Mouse (Mus musculus): ENCODE results near the gene Sacs. TPM values are rescaled to one million over a fixed set of nuclear protein-coding genes. Genes with fewer than 3 reads are reported as not detected.

Sacs gene
- polyA plus RNA-seq, 1 experiment from 2014 or later = 2.3 TPM

DNA sequence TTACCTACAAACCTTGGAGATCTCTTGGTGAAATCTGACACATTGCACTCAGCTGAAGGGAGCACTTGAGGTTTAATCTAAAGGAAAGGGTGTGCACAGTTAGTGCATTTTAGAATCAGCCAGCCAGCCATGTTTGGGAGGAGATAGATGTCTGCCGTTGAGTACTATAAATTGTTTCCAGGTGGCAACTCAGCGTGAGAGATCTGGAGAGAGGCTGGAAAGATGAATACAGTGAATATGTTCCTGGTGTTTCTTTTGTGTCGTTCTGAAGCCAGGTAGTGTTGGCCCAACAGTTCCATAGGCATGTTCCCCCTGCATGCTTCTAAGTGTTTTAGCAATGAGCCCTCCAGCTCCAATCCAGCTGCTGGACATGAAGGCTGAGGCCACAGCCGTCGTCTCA lies 82.9 kb downstream of the Sacs start:
- no peak overlapping the region for H3K4me2 ChIP-seq
- no peak overlapping the region for H3K4me3 ChIP-seq
- 81% methylated on average over 5 of the region's 5 CpGs for WGBS
- no peaks in the 10 kb centered on the region for H3K36me3 ChIP-seq
- H3K4me1 ChIP-seq = no peaks in the 10 kb centered on the region
- H3K27ac ChIP-seq = no peak overlapping the region
- no peaks in the 10 kb centered on the region for H3K9me3 ChIP-seq
- no peak for ATAC-seq (ENCODE audit: borderline replicate concordance, extremely low read depth, low FRiP score, low TSS enrichment)
- H3K9ac ChIP-seq = no peak overlapping the region
- H3K27me3 ChIP-seq = no peaks in the 10 kb centered on the region

DNA sequence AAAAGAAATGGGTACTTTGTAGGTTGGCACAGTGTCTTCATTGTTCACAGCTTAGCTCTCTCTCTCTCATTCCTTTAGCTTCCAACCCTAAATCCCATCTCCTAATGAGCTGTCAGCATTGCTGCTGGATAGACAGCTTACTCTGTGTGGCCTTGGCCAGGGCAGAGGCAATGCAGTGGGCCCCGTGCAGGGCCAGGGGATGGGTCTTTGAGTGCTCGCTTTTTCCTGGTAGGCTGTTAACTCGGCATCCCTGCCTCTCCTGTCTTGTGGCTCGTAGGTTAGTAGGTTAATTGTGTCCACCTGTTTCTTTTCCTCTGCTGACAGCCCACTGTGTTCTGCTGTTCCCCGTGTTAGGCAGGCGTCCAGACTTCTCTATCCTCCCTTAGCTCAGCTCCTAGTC lies 84.2 kb downstream of the Sacs start:
- no peak for ATAC-seq (ENCODE audit: borderline replicate concordance, extremely low read depth, low FRiP score, low TSS enrichment)

DNA sequence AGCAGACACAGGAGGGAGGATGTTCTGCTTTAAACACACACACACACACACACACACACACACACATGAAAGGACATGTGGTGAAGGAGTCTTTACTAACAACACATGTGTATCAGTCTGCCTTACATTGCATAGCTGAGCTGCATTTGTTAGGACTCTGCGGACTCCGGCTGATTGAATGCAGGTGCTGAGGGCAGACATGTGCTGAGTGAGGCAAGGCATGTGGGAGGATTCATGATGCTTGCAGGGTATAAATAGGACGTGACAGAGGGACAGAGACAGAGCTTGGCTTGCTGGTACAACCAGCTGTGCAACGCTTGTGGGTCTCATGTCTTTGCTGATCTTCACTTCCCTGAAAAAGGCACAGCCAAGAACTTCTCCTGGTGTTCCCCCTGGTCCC lies 85.5 kb downstream of the Sacs start:
- Histone ChIP-seq H3K4me1 (no peaks in the 10 kb centered on the region), H3K9ac (no peak overlapping the region), H3K27ac (no peak overlapping the region), H3K4me2 (no peak overlapping the region), H3K36me3 (no peaks in the 10 kb centered on the region), H3K4me3 (no peak overlapping the region), H3K27me3 (no peaks in the 10 kb centered on the region), H3K9me3 (no peaks in the 10 kb centered on the region)
- WGBS = 66% methylated on average over 4 of the region's 4 CpGs
- ATAC-seq (ENCODE audit: borderline replicate concordance, extremely low read depth, low FRiP score, low TSS enrichment) = no peak

More for the DNA sequence above, 84.2 kb downstream of the Sacs start:
- Histone ChIP-seq H3K27me3 (no peaks in the 10 kb centered on the region), H3K36me3 (no peaks in the 10 kb centered on the region), H3K4me1 (no peaks in the 10 kb centered on the region), H3K27ac (no peak overlapping the region), H3K4me3 (no peak overlapping the region), H3K9me3 (no peaks in the 10 kb centered on the region), H3K4me2 (no peak overlapping the region), H3K9ac (no peak overlapping the region)
- 41% methylated on average over 6 of the region's 6 CpGs for WGBS

DNA sequence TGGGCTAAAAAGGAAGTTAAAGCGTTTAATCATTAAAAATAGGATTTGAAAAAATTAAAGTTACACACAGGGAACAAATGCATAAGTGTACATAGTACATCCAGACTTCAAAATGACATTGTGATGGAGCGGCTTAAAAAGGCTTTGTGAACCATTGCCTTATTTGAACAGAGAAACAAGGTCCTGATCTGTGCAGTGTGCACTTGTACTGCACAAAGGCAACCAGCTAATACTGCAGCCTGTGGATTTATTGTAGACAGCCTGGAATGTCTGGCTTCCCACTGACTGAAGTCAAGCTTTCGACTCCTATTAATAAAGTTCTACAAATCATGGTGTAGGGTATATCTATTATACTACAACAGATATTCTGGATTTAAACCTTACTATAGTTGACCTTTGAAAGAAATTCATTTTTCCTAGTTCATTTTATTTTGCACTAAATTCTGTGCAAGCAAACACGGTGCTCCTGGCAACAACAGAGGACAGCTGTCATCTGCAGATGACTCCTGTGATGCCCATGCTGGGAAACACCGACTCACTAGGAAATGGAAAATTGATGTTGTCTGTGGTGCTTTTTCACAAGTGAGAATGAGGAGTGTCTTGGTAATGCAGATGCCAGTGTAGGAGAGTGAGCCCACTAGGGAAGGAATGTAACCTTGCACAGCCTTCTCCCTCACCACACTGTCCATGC lies 86.3 kb downstream of the Sacs start:
- ATAC-seq (ENCODE audit: borderline replicate concordance, extremely low read depth, low FRiP score, low TSS enrichment) = no peak
- Histone ChIP-seq H3K9ac (no peak overlapping the region), H3K27me3 (no peaks in the 10 kb centered on the region), H3K4me2 (no peak overlapping the region), H3K27ac (no peak overlapping the region), H3K9me3 (no peaks in the 10 kb centered on the region), H3K4me3 (no peak overlapping the region), H3K36me3 (no peaks in the 10 kb centered on the region), H3K4me1 (no peaks in the 10 kb centered on the region)
- WGBS = 73% methylated on average over 5 of the region's 5 CpGs

DNA sequence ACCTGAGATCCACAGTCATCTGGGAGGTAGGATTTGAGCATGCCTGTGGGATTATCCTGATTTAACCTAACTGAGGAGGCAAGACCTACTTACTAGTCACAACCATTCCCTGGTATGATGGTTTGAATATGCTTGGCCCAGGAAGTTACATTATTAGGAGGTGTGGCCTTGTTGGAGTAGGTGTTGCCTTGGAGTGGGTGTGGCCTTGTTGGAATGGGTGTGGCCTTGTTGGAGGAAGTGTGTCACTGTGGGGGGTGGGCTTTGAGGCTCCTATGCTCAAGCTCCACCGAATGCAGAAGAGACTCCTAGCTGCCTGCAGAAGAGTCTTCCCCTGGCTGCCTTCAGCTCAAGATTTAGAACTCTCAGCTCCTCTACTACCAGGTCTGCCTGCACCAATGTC lies 87.9 kb downstream of the Sacs start:
- ATAC-seq (ENCODE audit: borderline replicate concordance, extremely low read depth, low FRiP score, low TSS enrichment) = no peak
- Histone ChIP-seq H3K9ac (no peak overlapping the region), H3K27ac (no peak overlapping the region), H3K36me3 (no peaks in the 10 kb centered on the region), H3K27me3 (no peaks in the 10 kb centered on the region), H3K4me2 (no peak overlapping the region), H3K9me3 (no peaks in the 10 kb centered on the region), H3K4me3 (no peak overlapping the region), H3K4me1 (no peaks in the 10 kb centered on the region)
- WGBS = 83% methylated on average over 1 of the region's 1 CpGs

DNA sequence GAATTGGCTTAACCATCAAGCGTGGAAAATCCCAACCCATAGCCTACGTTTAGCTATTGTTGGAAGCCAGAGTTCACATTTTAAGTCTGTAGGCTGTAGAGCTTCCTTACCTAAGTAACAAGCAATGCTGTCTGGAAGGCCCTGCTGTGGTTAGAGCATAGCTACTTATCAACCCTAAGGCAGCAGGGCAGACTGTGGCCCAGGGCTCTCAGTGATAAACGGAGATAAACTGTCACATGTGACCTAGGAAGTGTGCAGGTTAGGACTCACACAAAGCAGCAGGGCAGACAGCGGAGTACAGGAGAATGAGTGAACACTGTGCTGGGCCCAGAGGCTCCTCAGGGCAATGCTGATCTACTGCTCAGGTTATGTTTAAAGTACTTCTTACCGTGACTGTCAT lies 91.5 kb downstream of the Sacs start:
- WGBS = 69% methylated on average over 5 of the region's 5 CpGs
- no peak overlapping the region for H3K27ac ChIP-seq
- no peaks in the 10 kb centered on the region for H3K36me3 ChIP-seq
- H3K4me1 ChIP-seq = no peaks in the 10 kb centered on the region
- no peaks in the 10 kb centered on the region for H3K27me3 ChIP-seq
- no peaks in the 10 kb centered on the region for H3K9me3 ChIP-seq
- no peak overlapping the region for H3K9ac ChIP-seq
- H3K4me3 ChIP-seq = no peak overlapping the region
- no peak overlapping the region for H3K4me2 ChIP-seq
- ATAC-seq (ENCODE audit: borderline replicate concordance, extremely low read depth, low FRiP score, low TSS enrichment) = no peak

DNA sequence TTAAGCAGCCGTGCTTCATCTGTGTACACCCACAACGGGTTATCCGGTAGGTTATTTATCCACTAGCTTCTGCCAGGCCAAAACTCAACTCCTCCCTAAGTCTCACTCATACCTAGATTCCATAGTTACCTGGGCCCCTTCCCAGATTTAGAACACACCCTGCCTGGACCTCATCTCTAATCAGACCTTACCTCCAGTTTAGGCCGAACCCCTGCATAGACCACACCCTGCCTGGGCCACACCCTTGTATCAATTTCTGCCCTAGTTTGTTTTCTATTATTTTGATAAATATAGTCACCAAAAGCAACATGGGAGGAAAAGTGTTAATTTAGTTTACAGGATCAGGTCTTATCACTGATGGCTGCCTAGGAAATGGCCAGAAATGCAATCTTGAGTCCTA lies 91.9 kb downstream of the Sacs start:
- H3K9ac ChIP-seq = no peak overlapping the region
- no peaks in the 10 kb centered on the region for H3K4me1 ChIP-seq
- no peak overlapping the region for H3K4me2 ChIP-seq
- WGBS = 84% methylated on average over 4 of the region's 4 CpGs
- H3K27ac ChIP-seq = no peak overlapping the region
- no peak for ATAC-seq (ENCODE audit: borderline replicate concordance, extremely low read depth, low FRiP score, low TSS enrichment)
- no peaks in the 10 kb centered on the region for H3K27me3 ChIP-seq
- H3K4me3 ChIP-seq = no peak overlapping the region
- no peaks in the 10 kb centered on the region for H3K9me3 ChIP-seq
- no peaks in the 10 kb centered on the region for H3K36me3 ChIP-seq

DNA sequence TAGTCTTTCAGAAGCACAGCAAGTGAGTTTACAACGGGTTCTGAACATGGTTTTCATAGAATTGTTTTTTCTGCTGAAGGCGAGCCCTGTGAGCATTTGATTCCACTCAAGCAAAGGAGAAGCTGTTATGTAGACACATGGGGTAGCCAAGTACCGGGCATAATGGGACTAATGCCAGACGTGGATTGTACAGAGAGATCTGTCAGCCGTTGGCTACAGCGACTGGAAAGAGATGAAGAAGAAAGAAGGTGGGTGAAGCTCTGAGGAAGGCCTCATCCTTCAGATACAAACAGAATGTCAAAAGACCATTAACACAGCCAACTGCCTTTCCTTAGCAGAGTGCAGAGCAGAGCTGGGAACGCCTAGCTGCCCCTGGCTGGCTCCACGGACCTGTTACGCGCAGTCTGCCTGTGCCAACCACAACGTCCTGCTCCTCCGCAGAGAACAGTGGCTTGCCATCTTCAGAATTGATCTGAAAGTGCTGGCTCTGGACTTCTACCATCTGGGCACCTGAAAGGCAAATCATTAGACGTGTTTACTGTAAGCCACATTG lies 93.8 kb downstream of the Sacs start:
- H3K27ac ChIP-seq = no peak overlapping the region
- no peaks in the 10 kb centered on the region for H3K27me3 ChIP-seq
- H3K9ac ChIP-seq = no peak overlapping the region
- 80% methylated on average over 13 of the region's 13 CpGs for WGBS
- no peak overlapping the region for H3K4me3 ChIP-seq
- ATAC-seq (ENCODE audit: borderline replicate concordance, extremely low read depth, low FRiP score, low TSS enrichment) = no peak
- no peak overlapping the region for H3K4me2 ChIP-seq
- no peaks in the 10 kb centered on the region for H3K4me1 ChIP-seq
- no peaks in the 10 kb centered on the region for H3K9me3 ChIP-seq
- H3K36me3 ChIP-seq = no peaks in the 10 kb centered on the region

DNA sequence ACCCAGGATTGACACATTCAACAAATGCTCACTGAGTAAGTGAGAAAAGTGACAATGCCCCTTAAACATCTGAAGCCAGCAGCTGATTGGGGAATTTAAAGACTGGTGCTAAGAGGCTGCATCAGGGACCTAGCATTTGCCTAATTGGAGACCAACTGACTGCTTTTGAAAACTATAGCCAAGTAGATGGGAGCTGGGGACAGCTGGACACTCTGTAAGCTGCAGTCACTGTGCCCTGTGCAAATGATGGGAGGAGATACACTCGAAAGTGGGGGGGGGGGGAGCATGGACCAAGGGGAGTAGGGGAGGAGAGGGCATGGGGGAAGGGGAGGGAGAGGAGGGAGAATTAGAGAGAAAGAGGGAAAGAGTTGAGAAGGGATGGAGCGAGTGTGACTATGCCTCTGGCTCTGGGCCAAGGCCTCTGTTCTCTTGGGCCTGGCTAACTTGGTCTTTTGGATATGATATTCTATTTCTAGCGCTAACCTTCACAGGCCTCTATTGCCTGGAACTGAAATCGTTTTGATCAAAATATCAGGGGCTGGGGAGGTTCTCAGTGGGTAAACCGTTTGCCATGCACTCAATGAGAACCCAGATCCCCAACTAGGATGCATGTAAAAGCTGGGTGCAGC lies 97.7 kb downstream of the Sacs start:
- no peak overlapping the region for H3K4me2 ChIP-seq
- no peak overlapping the region for H3K27ac ChIP-seq
- H3K27me3 ChIP-seq = no peaks in the 10 kb centered on the region
- no peaks in the 10 kb centered on the region for H3K9me3 ChIP-seq
- no peak overlapping the region for H3K9ac ChIP-seq
- no peaks in the 10 kb centered on the region for H3K4me1 ChIP-seq
- H3K4me3 ChIP-seq = no peak overlapping the region
- no peaks in the 10 kb centered on the region for H3K36me3 ChIP-seq
- 52% methylated on average over 5 of the region's 5 CpGs for WGBS
- ATAC-seq (ENCODE audit: borderline replicate concordance, extremely low read depth, low FRiP score, low TSS enrichment) = no peak

DNA sequence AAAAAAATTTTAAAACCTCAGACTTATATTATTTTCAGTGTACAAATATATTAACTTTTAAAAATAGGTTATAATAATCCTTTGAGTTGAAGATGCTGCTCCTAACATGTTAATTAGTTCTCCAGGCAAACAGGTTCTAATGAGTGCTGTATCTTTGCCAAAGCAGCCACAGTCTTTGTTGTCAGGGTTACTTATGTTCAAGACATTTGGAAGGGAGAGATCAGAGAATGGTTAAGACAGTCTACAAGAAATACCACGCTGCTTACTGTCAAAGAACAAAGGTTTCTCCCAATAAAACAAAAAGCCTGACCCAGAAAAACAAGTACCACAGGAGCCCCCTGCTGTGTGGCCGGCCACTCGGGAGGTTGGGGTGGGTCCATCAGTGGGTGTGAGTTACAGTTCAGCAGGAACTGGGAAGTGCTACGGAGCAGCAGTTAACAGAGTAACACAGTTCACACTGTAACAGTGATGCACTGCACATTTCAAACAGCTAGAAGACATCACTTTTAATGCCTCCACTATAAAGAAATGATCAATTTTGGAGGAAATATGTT lies 98.9 kb downstream of the Sacs start:
- H3K9me3 ChIP-seq = no peaks in the 10 kb centered on the region
- ATAC-seq (ENCODE audit: borderline replicate concordance, extremely low read depth, low FRiP score, low TSS enrichment) = no peak
- no peak overlapping the region for H3K4me3 ChIP-seq
- H3K36me3 ChIP-seq = no peaks in the 10 kb centered on the region
- no peaks in the 10 kb centered on the region for H3K27me3 ChIP-seq
- no peak overlapping the region for H3K9ac ChIP-seq
- no peak overlapping the region for H3K27ac ChIP-seq
- 31% methylated on average over 4 of the region's 4 CpGs for WGBS
- no peak overlapping the region for H3K4me2 ChIP-seq
- H3K4me1 ChIP-seq = no peaks in the 10 kb centered on the region

DNA sequence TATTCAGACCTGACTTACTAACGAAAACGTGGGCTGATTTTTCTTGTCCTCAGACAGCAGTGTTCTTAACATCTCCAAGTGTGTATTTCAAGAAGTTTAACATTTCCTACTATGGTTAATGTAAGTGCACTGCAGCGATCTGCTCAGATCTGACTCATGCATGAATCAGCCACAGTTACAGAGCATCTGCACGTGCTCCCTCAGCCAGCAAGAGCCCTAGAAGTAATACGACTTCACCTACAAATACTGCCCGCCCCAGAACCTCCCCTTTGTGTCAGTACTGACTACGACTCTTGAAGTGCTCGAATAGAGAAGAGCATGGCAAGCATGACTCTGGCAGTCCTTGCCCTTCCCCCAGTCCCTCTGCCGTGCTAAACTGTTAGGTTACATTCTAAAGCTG lies 100.5 kb downstream of the Sacs start:
- whole genome bisulfite sequencing = 41% methylated on average over 9 of the region's 9 CpGs
- Histone ChIP-seq H3K27me3 (no peaks in the 10 kb centered on the region), H3K4me2 (no peak overlapping the region), H3K27ac (no peak overlapping the region), H3K4me3 (no peak overlapping the region), H3K9me3 (no peaks in the 10 kb centered on the region), H3K9ac (no peak overlapping the region), H3K4me1 (no peaks in the 10 kb centered on the region), H3K36me3 (no peaks in the 10 kb centered on the region)
- no peak for ATAC-seq (ENCODE audit: borderline replicate concordance, extremely low read depth, low FRiP score, low TSS enrichment)

DNA sequence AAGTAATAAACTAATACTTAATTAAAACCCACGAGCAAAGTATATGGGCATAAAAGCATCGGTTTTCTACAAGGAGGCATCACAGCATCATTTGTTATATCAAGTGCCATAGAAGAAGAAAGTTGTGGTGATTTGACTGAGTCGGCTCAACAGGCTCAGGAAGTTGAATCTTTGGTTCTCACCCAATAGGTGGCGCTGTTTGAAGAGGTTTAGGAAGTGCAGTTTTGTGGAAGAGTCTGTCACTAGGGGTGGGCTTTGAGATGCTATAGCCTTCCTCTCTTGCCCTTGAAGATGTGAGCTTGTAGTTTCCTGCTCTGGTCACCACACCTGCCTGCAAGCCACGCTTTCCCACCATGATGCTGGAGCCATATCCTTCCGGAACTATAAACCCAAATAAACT lies 104.4 kb downstream of the Sacs start:
- 36% methylated on average over 6 of the region's 6 CpGs for WGBS
- Histone ChIP-seq H3K4me1 (no peaks in the 10 kb centered on the region), H3K27me3 (no peaks in the 10 kb centered on the region), H3K9ac (no peak overlapping the region), H3K27ac (no peak overlapping the region), H3K4me2 (no peak overlapping the region), H3K36me3 (no peaks in the 10 kb centered on the region), H3K9me3 (peaks cover 3% of the 10 kb centered on the region; the same call in 1 of the 2 replicates), H3K4me3 (no peak overlapping the region)
- ATAC-seq (ENCODE audit: borderline replicate concordance, extremely low read depth, low FRiP score, low TSS enrichment) = no peak

Data from lung, embryonic 15.5 days (tissue).